ENCODE assay signal across 7 mouse cellular contexts in genomic region chr10:13916645-13917342, GRCm38 (mm10). TPM values are rescaled to one million over a fixed set of nuclear protein-coding genes. Genes with fewer than 3 reads are reported as not detected.
A peak's percentile ranks its signal among the peaks of the same experiment; 100 is the strongest.
DNase-seq lines count a peak whose midpoint lies in the region; ATAC-seq lines count a peak whose summit lies in the region.

No protein-coding gene starts in this region.

- no peaks in the 10 kb centered on the region for H3K9me3 ChIP-seq in forebrain, embryonic 10.5 days
- no peaks in the 10 kb centered on the region for H3K9me3 ChIP-seq in liver, embryonic 12.5 days (replicated peaks)

- DNase-seq in Muller cell, postnatal 12 days (ENCODE audit: inconsistent ontology term) = peak; percentile 85
- peak; percentile 75 for DNase-seq in brain, adult 2 months (ENCODE audit: low read depth, low spot score)
- DNase-seq in forebrain, embryonic 10.5 days (ENCODE audit: extremely low spot score, low spot score) = peak; percentile 44
- peak; percentile 70 to 73 for DNase-seq in heart, postnatal 10 days
- peak; percentile 35 to 63 for DNase-seq in left cerebral cortex, postnatal 10 days (ENCODE audit: extremely low spot score in 1 of 2, low spot score in 2 of 2)
- peak; percentile 24 for DNase-seq in neural tube, embryonic 10.5 days (ENCODE audit: extremely low spot score, low spot score)

- H3K36me3 ChIP-seq in forebrain, embryonic 10.5 days (replicated peaks) = no peaks in the 10 kb centered on the region
- H3K36me3 ChIP-seq in liver, embryonic 12.5 days = no peaks in the 10 kb centered on the region

- ATAC-seq in liver, embryonic 12.5 days = no peak

- H3K4me3 ChIP-seq in forebrain, embryonic 10.5 days = no peak overlapping the region
- no peak overlapping the region for H3K4me3 ChIP-seq in liver, embryonic 12.5 days

- no peaks in the 10 kb centered on the region for H3K27me3 ChIP-seq in forebrain, embryonic 10.5 days (ENCODE audit: poor library complexity, severe bottlenecking)
- H3K27me3 ChIP-seq in liver, embryonic 12.5 days (replicated peaks) = no peaks in the 10 kb centered on the region; the same call in 1 of the 2 replicates

- H3K4me2 ChIP-seq in liver, embryonic 12.5 days = no peak overlapping the region

- 32% methylated on average over 12 of the region's 12 CpGs for WGBS in forebrain, embryonic 10.5 days
- WGBS in liver, embryonic 12.5 days (ENCODE audit: insufficient replicate concordance) = 71% methylated on average over 12 of the region's 12 CpGs

- intact Hi-C loops in heart, postnatal 10 days (cut with DNase I) = no loop called here
- intact Hi-C loops in left cerebral cortex, postnatal 10 days (cut with DNase I) = no loop called here

- no peak overlapping the region for H3K9ac ChIP-seq in liver, embryonic 12.5 days

- H3K4me1 ChIP-seq in forebrain, embryonic 10.5 days = peaks cover 9% of the 10 kb centered on the region
- H3K4me1 ChIP-seq in liver, embryonic 12.5 days = no peaks in the 10 kb centered on the region

- peak overlapping the region; percentile 36; the same call in 1 of the 2 replicates for H3K27ac ChIP-seq in forebrain, embryonic 10.5 days
- H3K27ac ChIP-seq in liver, embryonic 12.5 days = no peak overlapping the region

RNA-seq across cellular contexts. Expression of gene Aig1, which starts 48.0 kb away (rescaled TPM):
- polyA plus RNA-seq in forebrain, embryonic 10.5 days (2016; fragmentation: Nextera tagmentation; extraction: Ambion mirVana) = 21.8 and 22.1 TPM in 2 replicates
- 10 to 100 TPM; 64.1 to 71.8 TPM for total RNA-seq in heart, postnatal 10 days (2021)
- 10 to 100 TPM; 71.2 to 76.6 TPM for total RNA-seq in left cerebral cortex, postnatal 10 days (2021)
- polyA plus RNA-seq in liver, embryonic 12.5 days (2016; fragmentation: Nextera tagmentation; extraction: Ambion mirVana) = 12.0 and 14.6 TPM in 2 replicates

RNA-seq across cellular contexts. Expression of gene Hivep2, which starts 49.1 kb away (rescaled TPM):
- polyA plus RNA-seq in forebrain, embryonic 10.5 days (2016; fragmentation: Nextera tagmentation; extraction: Ambion mirVana) = 1.0 TPM in 2 replicates
- total RNA-seq in heart, postnatal 10 days (2021) = 10 to 100 TPM; 25.7 to 28.4 TPM
- total RNA-seq in left cerebral cortex, postnatal 10 days (2021) = 100 to 1,000 TPM; 277 to 292 TPM
- 0.81 and 1.0 TPM in 2 replicates for polyA plus RNA-seq in liver, embryonic 12.5 days (2016; fragmentation: Nextera tagmentation; extraction: Ambion mirVana)

Comparison
In these comparisons a context has a peak if more than half of its experiments do, and no peak if none do; other contexts are left out.
1. DNase-seq: peak in every context shown above with its lines; median percentile 85 in Muller cell, postnatal 12 days; 75 in brain, adult 2 months; 72 in heart, postnatal 10 days; 49 in left cerebral cortex, postnatal 10 days; 44 in forebrain, embryonic 10.5 days; 24 in neural tube, embryonic 10.5 days.
2. RNA of gene Hivep2, which starts 49.1 kb away (total RNA-seq): 277 to 292 TPM in left cerebral cortex, postnatal 10 days; 25.7 to 28.4 TPM in heart, postnatal 10 days; every median in the first group is over 4 times any median in the second.